Mouse (Mus musculus): ENCODE measurements around the gene Stk38.
"Not testable (repeated sequence)": the region's sequence is repeated elsewhere in the genome, so short reads cannot be mapped to it uniquely, and the experiment has no call there.

The Stk38 gene

DNA sequence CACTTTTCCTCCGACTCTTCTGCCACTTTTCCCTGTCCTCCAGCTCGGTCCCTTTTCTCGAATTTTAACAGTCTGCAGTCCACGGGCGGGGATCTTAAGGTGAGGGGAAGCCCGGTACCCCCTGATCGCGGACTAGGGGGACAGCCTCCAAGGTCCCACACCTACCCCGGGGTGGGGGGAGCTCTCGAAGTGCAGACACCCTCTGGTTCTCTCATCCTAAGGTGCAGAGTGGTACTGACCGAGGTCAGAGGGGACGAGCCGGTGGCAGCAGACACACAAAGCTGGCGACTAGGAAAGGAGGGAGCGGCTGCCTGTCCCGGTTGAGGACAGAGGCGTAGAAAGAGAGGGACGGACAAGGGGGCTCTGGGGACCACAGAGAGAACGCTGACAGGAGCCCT, 553 bp downstream of the Stk38 start:
- DNase-seq: no peak

DNA sequence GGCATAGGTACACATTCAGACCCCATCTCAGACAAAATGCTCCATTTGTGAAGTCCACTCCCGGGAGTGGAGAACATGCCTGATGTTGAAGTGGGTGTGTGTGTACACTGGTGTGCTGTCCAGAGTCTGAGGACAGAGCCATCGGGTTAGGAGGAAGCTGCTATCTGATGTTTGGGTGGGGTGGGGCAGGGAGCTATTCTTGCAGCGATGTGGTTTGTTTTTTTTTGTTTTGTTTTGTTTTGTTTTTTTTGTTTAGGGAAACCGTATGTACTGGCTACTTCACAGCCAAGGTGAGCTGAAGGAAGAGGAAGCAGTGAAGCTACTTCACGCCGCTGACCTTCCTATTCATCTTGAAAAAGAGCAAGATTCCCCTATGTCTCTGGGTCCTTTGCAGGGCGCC, 983 bp downstream of the Stk38 start:
- no peak for DNase-seq

DNA sequence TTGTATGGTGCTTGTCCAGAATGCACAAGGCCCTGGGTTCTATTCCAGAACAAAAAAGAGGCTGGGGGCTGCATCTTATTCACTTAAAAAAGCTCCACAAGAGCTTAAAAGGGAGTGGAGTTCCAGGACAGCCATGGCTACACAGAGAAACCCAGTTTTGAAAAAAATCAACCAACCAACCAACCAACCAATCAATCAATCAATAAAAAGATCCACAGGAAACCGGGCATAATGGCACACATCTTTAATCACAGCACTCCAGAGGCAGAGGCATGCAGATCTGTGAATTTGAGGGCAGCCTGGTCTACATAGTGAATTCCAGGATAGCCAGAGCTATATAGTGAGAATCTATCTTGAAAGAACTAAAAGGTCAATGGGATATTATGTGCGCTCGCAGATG, 2.8 kb downstream of the Stk38 start:
- DNase-seq: no peak

DNA sequence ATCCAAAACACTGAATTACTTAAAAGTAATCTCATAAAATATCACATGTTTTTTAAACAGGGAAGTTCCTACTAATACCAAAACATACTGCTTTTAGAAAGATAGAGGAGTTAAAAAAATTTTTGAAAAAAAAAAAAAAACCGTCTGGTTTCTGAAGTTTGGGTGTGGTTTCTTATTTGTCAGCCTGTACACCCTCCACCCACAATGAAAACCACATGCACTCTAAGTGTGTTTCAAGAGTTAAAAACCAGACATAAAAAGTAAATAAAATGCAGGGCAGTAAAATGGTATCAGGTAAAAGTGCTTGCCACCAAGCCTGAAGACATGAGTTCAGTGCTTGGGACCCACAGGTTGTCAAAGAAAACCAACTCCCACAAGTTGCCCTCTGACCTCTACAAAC, 4.1 kb downstream of the Stk38 start:
- no peak for DNase-seq

- DNase-seq: no peak
These were observed 7.3 kb downstream of the Stk38 start for GRCm38 (mm10) chr17:29000465-29000864.

- DNase-seq: no peak
These were observed 13.2 kb downstream of the Stk38 start for GRCm38 (mm10) chr17:28994615-28995014.

DNA sequence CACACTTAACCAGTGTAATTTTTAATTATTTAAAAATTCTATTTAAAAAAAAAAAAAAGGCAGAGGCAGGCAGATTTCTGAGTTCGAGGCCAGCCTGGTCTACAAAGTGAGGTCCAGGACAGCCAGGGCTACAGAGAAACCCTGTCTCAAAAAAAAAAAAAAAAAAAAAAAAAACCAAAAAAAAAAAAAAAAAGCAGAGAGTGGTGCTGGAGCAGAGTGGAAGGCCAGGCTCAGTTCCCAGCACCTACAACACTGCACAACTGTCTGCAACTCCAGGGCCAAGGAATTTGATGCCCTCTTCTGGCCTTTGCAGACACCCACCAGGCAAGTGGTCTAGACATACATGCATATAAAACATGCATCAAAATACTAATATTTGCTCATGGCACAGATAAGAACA, 14.8 kb downstream of the Stk38 start:
- not testable (repeated sequence) for DNase-seq

DNA sequence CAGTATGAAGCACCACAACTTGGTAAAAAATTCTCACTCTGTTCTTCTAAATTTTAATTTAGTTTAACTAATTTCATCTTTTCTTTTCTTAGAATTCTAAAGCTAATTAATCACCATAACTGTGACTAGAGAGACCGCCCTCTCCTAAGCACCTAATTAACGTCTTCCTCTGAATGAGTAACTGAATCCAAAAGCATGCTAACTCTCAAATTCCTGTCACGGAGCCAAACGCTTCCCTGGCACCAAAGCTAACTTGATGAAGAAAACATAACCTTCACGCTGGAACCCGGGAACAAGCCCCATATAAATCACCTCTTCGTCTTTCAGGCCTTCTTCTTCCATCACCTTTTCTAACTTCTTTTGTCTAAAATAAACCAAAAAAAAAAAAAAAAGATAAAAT, 15.7 kb downstream of the Stk38 start:
- no peak for DNase-seq

DNA sequence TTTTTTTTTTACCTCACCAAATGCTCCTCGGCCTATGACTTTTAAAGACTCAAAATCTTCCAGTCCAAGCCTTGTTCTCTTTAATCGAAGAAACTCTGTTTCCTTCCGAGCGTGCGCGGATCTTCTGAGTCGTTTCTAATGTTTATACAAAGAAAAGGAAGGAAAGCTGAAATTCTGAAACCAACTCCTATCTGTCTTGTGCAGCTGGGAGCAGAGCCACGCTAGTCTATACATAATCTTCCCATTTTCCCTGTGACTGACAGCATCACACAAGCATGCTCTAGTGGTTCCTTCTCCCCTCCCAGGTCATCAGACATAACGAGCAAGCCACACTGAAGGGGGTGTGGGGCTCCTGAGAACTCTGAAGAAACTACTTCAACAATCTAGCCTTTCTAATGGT, 16.5 kb downstream of the Stk38 start:
- DNase-seq: no peak

GRCm38 (mm10) chr17:28990060-28990459, 17.7 kb downstream of the Stk38 start:
- no peak for DNase-seq

DNA sequence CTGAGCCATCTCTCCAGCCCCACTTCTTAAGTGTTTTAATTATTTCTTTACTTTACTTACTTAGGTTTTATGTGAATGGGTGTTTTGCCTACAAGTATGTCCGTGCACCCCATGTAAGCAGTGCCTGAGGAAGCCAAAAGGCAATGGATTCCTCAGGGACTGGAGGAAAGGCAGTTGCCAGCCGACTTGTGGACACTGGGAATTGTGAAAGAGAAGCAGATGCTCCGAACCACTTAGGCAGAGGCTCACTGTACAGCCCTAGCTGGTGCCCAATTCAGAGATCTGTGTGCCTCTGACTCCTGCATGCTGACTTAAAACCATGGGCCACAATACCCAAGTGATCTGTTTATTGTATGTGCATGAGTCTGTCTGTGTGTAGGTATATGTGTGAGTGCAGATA, 18.8 kb downstream of the Stk38 start:
- DNase-seq: no peak

GRCm38 (mm10) chr17:28988291-28988690, 19.5 kb downstream of the Stk38 start:
- no peak for DNase-seq

GRCm38 (mm10) chr17:28987713-28988112, 20.1 kb downstream of the Stk38 start:
- no peak for DNase-seq

DNA sequence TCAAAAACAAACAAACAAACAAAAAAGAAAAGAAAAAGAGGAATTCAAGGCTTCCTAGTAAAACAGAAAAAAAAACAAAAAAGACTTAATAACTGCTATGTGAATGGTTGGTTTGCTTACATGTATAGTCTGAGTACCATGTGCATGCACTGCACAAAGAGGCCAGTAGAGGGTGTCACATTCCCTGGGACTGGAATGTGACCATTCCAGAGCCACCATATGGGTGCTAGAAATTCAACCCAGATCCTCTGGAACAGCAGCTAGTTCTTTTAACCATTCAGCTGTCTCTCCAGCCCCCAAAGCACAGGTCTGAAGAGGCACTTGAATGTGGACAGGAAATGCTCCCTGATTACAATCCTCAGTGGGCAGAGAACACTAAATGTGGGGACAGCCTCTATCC, 21.0 kb downstream of the Stk38 start:
- no peak for DNase-seq

DNA sequence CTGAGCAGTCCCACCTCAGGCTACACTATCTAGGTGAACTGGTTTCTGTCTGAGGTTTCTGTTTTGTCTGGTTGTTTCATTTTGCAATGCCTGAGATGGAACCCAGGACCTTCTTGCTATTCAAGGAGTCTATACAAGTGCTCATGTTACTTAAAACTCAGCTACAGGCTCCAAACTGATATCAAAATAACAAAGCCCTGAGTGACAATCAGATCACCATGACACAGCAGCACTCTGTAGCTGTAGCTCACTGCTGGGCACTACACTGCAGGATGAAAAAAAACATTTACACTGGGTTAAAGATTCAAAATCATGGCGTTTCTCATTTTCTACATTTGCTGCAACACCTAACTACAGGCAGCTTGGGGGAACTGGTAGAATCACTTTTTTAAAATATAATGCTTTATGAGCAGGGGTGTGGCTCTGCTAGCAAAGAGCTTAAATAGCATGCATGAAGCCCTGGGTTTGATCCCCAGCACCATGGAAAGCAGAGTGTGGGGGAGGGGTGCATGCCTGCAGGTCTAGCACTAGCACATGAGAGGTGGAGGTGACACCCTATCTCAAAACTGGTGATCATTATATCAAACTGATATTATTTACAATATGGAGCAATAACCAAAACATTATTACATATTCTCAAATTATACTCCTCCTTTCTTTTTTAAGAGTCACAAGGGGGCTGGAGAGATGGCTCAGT, 22.9 kb downstream of the Stk38 start:
- DNase-seq: no peak

- DNase-seq: no peak
These were observed 25.2 kb downstream of the Stk38 start for GRCm38 (mm10) chr17:28982591-28982990.

DNA sequence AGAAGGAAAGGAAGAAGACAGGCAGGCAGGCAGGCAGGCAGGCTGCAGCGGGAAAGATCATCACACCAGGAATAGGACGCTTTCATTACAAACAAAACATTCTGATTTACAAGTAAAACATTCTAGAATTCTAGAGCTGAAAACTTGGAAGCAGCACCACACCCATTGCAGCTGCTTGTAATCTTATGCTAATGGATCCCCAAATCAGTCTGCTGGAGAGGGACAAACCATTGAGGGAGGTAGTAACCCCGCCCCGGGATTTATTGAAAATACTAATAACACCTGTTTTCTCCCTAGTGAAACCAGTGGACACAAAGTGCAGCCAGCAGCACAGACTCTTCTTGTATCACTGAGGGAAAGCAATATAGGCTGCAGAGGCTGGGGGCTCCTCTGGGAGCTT, 26.7 kb downstream of the Stk38 start:
- DNase-seq: no peak

GRCm38 (mm10) chr17:28979091-28979490, 28.7 kb downstream of the Stk38 start:
- DNase-seq: no peak

GRCm38 (mm10) chr17:28970122-28970521, 37.7 kb downstream of the Stk38 start:
- DNase-seq: no peak

GRCm38 (mm10) chr17:28967021-28967610, 40.7 kb downstream of the Stk38 start:
- no peak for DNase-seq

- no peak for DNase-seq
These were observed 46.2 kb downstream of the Stk38 start for GRCm38 (mm10) chr17:28961596-28961995.

GRCm38 (mm10) chr17:28960597-28960996, 47.2 kb downstream of the Stk38 start:
- DNase-seq: no peak

- DNase-seq: no peak
These were observed 53.4 kb downstream of the Stk38 start for GRCm38 (mm10) chr17:28954416-28954815.

- no peak for DNase-seq
These were observed 54.5 kb downstream of the Stk38 start for GRCm38 (mm10) chr17:28953251-28953650.
